Mouse (Mus musculus): ENCODE results near the gene Slc25a34. TPM values are rescaled to one million over a fixed set of nuclear protein-coding genes. Genes with fewer than 3 reads are reported as not detected.

The Slc25a34 gene
- polyA plus RNA-seq, 1 experiment: 12.3 TPM

- DNase-seq: no peak
- TF ChIP-seq CTCF (IDR thresholded peaks at IDR 0.05; ENCODE audit: borderline replicate concordance, control insufficient read depth, extremely low read depth, insufficient read depth, low read length, poor library complexity): no peak
- no peak for TF ChIP-seq POLR2A (IDR thresholded peaks at IDR 0.05; ENCODE audit: control insufficient read depth, extremely low read depth, insufficient read depth, low read length, poor library complexity)
- no peak overlapping the region for H3K27ac ChIP-seq (ENCODE audit: control insufficient read depth, insufficient read depth, low read length)
- no peaks in the 10 kb centered on the region for H3K27me3 ChIP-seq (ENCODE audit: control insufficient read depth, insufficient read depth, low read length)
- peaks cover 15% of the 10 kb centered on the region for H3K4me1 ChIP-seq (replicated peaks; ENCODE audit: control insufficient read depth, insufficient read depth, low read length)
- no peak overlapping the region for H3K4me3 ChIP-seq (ENCODE audit: control insufficient read depth, insufficient read depth, low read length)
- no peaks in the 10 kb centered on the region for H3K36me3 ChIP-seq (ENCODE audit: control insufficient read depth, insufficient read depth, low read length)
- 81% methylated on average over 6 of the region's 6 CpGs for WGBS
Observed at GRCm38 (mm10) chr4:141616811-141617210, 6.8 kb downstream of the Slc25a34 start.

- no peaks in the 10 kb centered on the region for H3K27me3 ChIP-seq (ENCODE audit: control insufficient read depth, insufficient read depth, low read length)
- no peak overlapping the region for H3K27ac ChIP-seq (ENCODE audit: control insufficient read depth, insufficient read depth, low read length)
- WGBS: 91% methylated on average over 14 of the region's 14 CpGs
- TF ChIP-seq CTCF (IDR thresholded peaks at IDR 0.05; ENCODE audit: borderline replicate concordance, control insufficient read depth, extremely low read depth, insufficient read depth, low read length, poor library complexity) (no peak), POLR2A (IDR thresholded peaks at IDR 0.05; ENCODE audit: control insufficient read depth, extremely low read depth, insufficient read depth, low read length, poor library complexity) (no peak)
- H3K4me3 ChIP-seq (ENCODE audit: control insufficient read depth, insufficient read depth, low read length): no peak overlapping the region
- H3K36me3 ChIP-seq (ENCODE audit: control insufficient read depth, insufficient read depth, low read length): no peaks in the 10 kb centered on the region
- peaks cover 15% of the 10 kb centered on the region for H3K4me1 ChIP-seq (replicated peaks; ENCODE audit: control insufficient read depth, insufficient read depth, low read length)
- no peak for DNase-seq
Observed at GRCm38 (mm10) chr4:141614946-141615345, 8.7 kb downstream of the Slc25a34 start.

GRCm38 (mm10) chr4:141609538-141609937 is 14.1 kb downstream of the Slc25a34 start:
- Histone ChIP-seq H3K4me1 (replicated peaks; ENCODE audit: control insufficient read depth, insufficient read depth, low read length) (no peaks in the 10 kb centered on the region), H3K27me3 (ENCODE audit: control insufficient read depth, insufficient read depth, low read length) (no peaks in the 10 kb centered on the region), H3K36me3 (ENCODE audit: control insufficient read depth, insufficient read depth, low read length) (no peaks in the 10 kb centered on the region), H3K4me3 (ENCODE audit: control insufficient read depth, insufficient read depth, low read length) (no peak overlapping the region), H3K27ac (ENCODE audit: control insufficient read depth, insufficient read depth, low read length) (no peak overlapping the region)
- no peak for DNase-seq
- no peak for TF ChIP-seq CTCF (IDR thresholded peaks at IDR 0.05; ENCODE audit: borderline replicate concordance, control insufficient read depth, extremely low read depth, insufficient read depth, low read length, poor library complexity)
- no peak for TF ChIP-seq POLR2A (IDR thresholded peaks at IDR 0.05; ENCODE audit: control insufficient read depth, extremely low read depth, insufficient read depth, low read length, poor library complexity)
- 82% methylated on average over 6 of the region's 6 CpGs for WGBS

GRCm38 (mm10) chr4:141605861-141606260 is 17.8 kb downstream of the Slc25a34 start, which contains the start of gene Fblim1:
Fblim1 (minus strand) TSS chr4:141606096.
- no peak within 1 kb of the TSS for H3K27ac ChIP-seq (ENCODE audit: control insufficient read depth, insufficient read depth, low read length)
- H3K27me3 ChIP-seq (ENCODE audit: control insufficient read depth, insufficient read depth, low read length): no peaks in the 10 kb centered on the region
- H3K36me3 ChIP-seq (ENCODE audit: control insufficient read depth, insufficient read depth, low read length): no peaks in the 10 kb centered on the region
- no peak for TF ChIP-seq POLR2A (IDR thresholded peaks at IDR 0.05; ENCODE audit: control insufficient read depth, extremely low read depth, insufficient read depth, low read length, poor library complexity)
- no peak for TF ChIP-seq CTCF (IDR thresholded peaks at IDR 0.05; ENCODE audit: borderline replicate concordance, control insufficient read depth, extremely low read depth, insufficient read depth, low read length, poor library complexity)
- 93% methylated on average over 11 of the region's 11 CpGs for WGBS
- H3K4me3 ChIP-seq (ENCODE audit: control insufficient read depth, insufficient read depth, low read length): no peak within 1 kb of the TSS
- no peak for DNase-seq
- no peaks in the 10 kb centered on the region for H3K4me1 ChIP-seq (replicated peaks; ENCODE audit: control insufficient read depth, insufficient read depth, low read length)

GRCm38 (mm10) chr4:141605421-141605820 is 18.2 kb downstream of the Slc25a34 start:
- TF ChIP-seq CTCF (IDR thresholded peaks at IDR 0.05; ENCODE audit: borderline replicate concordance, control insufficient read depth, extremely low read depth, insufficient read depth, low read length, poor library complexity) (no peak), POLR2A (IDR thresholded peaks at IDR 0.05; ENCODE audit: control insufficient read depth, extremely low read depth, insufficient read depth, low read length, poor library complexity) (no peak)
- no peaks in the 10 kb centered on the region for H3K36me3 ChIP-seq (ENCODE audit: control insufficient read depth, insufficient read depth, low read length)
- H3K27me3 ChIP-seq (ENCODE audit: control insufficient read depth, insufficient read depth, low read length): no peaks in the 10 kb centered on the region
- DNase-seq: no peak
- WGBS: 94% methylated on average over 5 of the region's 5 CpGs
- no peak overlapping the region for H3K27ac ChIP-seq (ENCODE audit: control insufficient read depth, insufficient read depth, low read length)
- no peaks in the 10 kb centered on the region for H3K4me1 ChIP-seq (replicated peaks; ENCODE audit: control insufficient read depth, insufficient read depth, low read length)
- H3K4me3 ChIP-seq (ENCODE audit: control insufficient read depth, insufficient read depth, low read length): no peak overlapping the region

GRCm38 (mm10) chr4:141604493-141604892 is 19.1 kb downstream of the Slc25a34 start:
- Histone ChIP-seq H3K27ac (ENCODE audit: control insufficient read depth, insufficient read depth, low read length) (no peak overlapping the region), H3K4me3 (ENCODE audit: control insufficient read depth, insufficient read depth, low read length) (no peak overlapping the region), H3K36me3 (ENCODE audit: control insufficient read depth, insufficient read depth, low read length) (no peaks in the 10 kb centered on the region), H3K27me3 (ENCODE audit: control insufficient read depth, insufficient read depth, low read length) (no peaks in the 10 kb centered on the region), H3K4me1 (replicated peaks; ENCODE audit: control insufficient read depth, insufficient read depth, low read length) (no peaks in the 10 kb centered on the region)
- no peak for TF ChIP-seq CTCF (IDR thresholded peaks at IDR 0.05; ENCODE audit: borderline replicate concordance, control insufficient read depth, extremely low read depth, insufficient read depth, low read length, poor library complexity)
- no peak for TF ChIP-seq POLR2A (IDR thresholded peaks at IDR 0.05; ENCODE audit: control insufficient read depth, extremely low read depth, insufficient read depth, low read length, poor library complexity)
- 94% methylated on average over 8 of the region's 8 CpGs for WGBS
- no peak for DNase-seq

GRCm38 (mm10) chr4:141603921-141604320 is 19.7 kb downstream of the Slc25a34 start:
- Histone ChIP-seq H3K36me3 (ENCODE audit: control insufficient read depth, insufficient read depth, low read length) (no peaks in the 10 kb centered on the region), H3K4me1 (replicated peaks; ENCODE audit: control insufficient read depth, insufficient read depth, low read length) (no peaks in the 10 kb centered on the region), H3K27me3 (ENCODE audit: control insufficient read depth, insufficient read depth, low read length) (peaks cover 3% of the 10 kb centered on the region; the same call in 1 of the 2 replicates), H3K4me3 (ENCODE audit: control insufficient read depth, insufficient read depth, low read length) (no peak overlapping the region), H3K27ac (ENCODE audit: control insufficient read depth, insufficient read depth, low read length) (no peak overlapping the region)
- DNase-seq: no peak
- TF ChIP-seq POLR2A (IDR thresholded peaks at IDR 0.05; ENCODE audit: control insufficient read depth, extremely low read depth, insufficient read depth, low read length, poor library complexity): no peak
- 82% methylated on average over 4 of the region's 4 CpGs for WGBS
